Mouse (Mus musculus): ENCODE data around the gene Rsbn1.

GRCm38 (mm10) chr3:103914732-103915508 lies 1.0 kb downstream of the Rsbn1 start:
- TF ChIP-seq CTCF (IDR thresholded peaks at IDR 0.05; ENCODE audit: insufficient read depth, low read length) (no peak), POLR2A (IDR thresholded peaks at IDR 0.05; ENCODE audit: borderline replicate concordance, extremely low read depth, low read depth, low read length) (0 out of 2 replicates have a peak, but pooled peaks have one; percentile 4)

Data from lung, adult 2 months (tissue).